Mouse (Mus musculus) myocyte (in vitro differentiated cells): Measurements from ENCODE around the gene Zdhhc1. TPM values are rescaled to one million over a fixed set of nuclear protein-coding genes. Genes with fewer than 3 reads are reported as not detected.

Experiments
- H3K27me3 ChIP-seq: one replicate; pipeline ENCODE4 v1.6.1; 2011; ENCODE audit not compliant: control insufficient read depth, insufficient read depth, insufficient read length
- H3K36me3 ChIP-seq: one replicate; pipeline ENCODE4 v1.6.1; 2011; ENCODE audit not compliant: control insufficient read depth, insufficient read depth
- H3K4me2 ChIP-seq: one replicate; pipeline ENCODE4 v1.6.1; 2011; ENCODE audit warnings: low read depth, control low read depth
- H3K4me3 ChIP-seq: one replicate; pipeline ENCODE4 v1.5.1; 2011; ENCODE audit warnings: mild to moderate bottlenecking, control low read depth, moderate library complexity
- H3K79me2 ChIP-seq: one replicate; pipeline ENCODE4 v1.6.1; 2011; ENCODE audit not compliant: control insufficient read depth, insufficient read depth
- H3ac ChIP-seq: one replicate; pipeline ENCODE4 v1.6.1; 2011; ENCODE audit not compliant: control insufficient read depth, insufficient read length
- CEBPB ChIP-seq: IDR thresholded peaks from 2 replicates; pipeline ENCODE4 v1.6.1; 2011; ENCODE audit warnings: mild to moderate bottlenecking, moderate library complexity; ENCODE audit not compliant: poor library complexity, insufficient read depth, severe bottlenecking
- E2F4 ChIP-seq: IDR thresholded peaks from one replicate; pipeline ENCODE4 v1.6.1; 2011; ENCODE audit warnings: mild to moderate bottlenecking, control low read depth, moderate library complexity; ENCODE audit not compliant: insufficient read depth
- MAX ChIP-seq: IDR thresholded peaks from one replicate; pipeline ENCODE4 v1.6.1; 2011; ENCODE audit warnings: low read depth, mild to moderate bottlenecking, control low read depth
- MYOD1 ChIP-seq, 3 experiments: IDR thresholded peaks; one replicate each; pipeline ENCODE4 v1.6.1; 2011; ENCODE audit warnings: control low read depth in 2 of 3, low read depth in 2 of 3, mild to moderate bottlenecking in 2 of 3, moderate library complexity in 1 of 3; ENCODE audit not compliant: insufficient read length in 2 of 3, control insufficient read depth in 1 of 3
- MYOG ChIP-seq, 3 experiments: IDR thresholded peaks; one replicate each; pipeline ENCODE4 v1.6.1; 2011; ENCODE audit warnings: control low read depth in 2 of 3, low read depth in 2 of 3, mild to moderate bottlenecking in 2 of 3; ENCODE audit not compliant: insufficient read length in 2 of 3, control insufficient read depth in 1 of 3, insufficient read depth in 1 of 3
- POLR2A ChIP-seq: IDR thresholded peaks from one replicate; pipeline ENCODE4 v1.6.1; 2011; ENCODE audit warnings: low read depth, mild to moderate bottlenecking, control low read depth, moderate library complexity; ENCODE audit not compliant: insufficient read length
- POLR2AphosphoS2 ChIP-seq: IDR thresholded peaks from one replicate; pipeline ENCODE4 v1.6.1; 2011; ENCODE audit warnings: low read depth, control low read depth; ENCODE audit not compliant: insufficient read length
- REST ChIP-seq: IDR thresholded peaks from one replicate; pipeline ENCODE4 v1.6.1; 2011; ENCODE audit warnings: mild to moderate bottlenecking, control low read depth, moderate library complexity; ENCODE audit not compliant: insufficient read depth, insufficient read length
- SRF ChIP-seq: IDR thresholded peaks from one replicate; pipeline ENCODE4 v1.6.1; 2011; ENCODE audit warnings: low read depth; ENCODE audit not compliant: control insufficient read depth, insufficient read length
- TCF12 ChIP-seq: IDR thresholded peaks from one replicate; pipeline ENCODE4 v1.6.1; 2011; ENCODE audit warnings: mild to moderate bottlenecking, control low read depth; ENCODE audit not compliant: poor library complexity, insufficient read depth, severe bottlenecking
- TCF3 ChIP-seq: IDR thresholded peaks from one replicate; pipeline ENCODE4 v1.6.1; 2011; ENCODE audit warnings: low read depth, control low read depth; ENCODE audit not compliant: insufficient read length
- USF1 ChIP-seq: IDR thresholded peaks from one replicate; pipeline ENCODE4 v1.6.1; 2011; ENCODE audit warnings: low read depth, mild to moderate bottlenecking, control low read depth, moderate library complexity
- polyA plus RNA-seq: library from polyadenylated mRNA; unstranded; fragments of >200 nt; fragmentation: generic; extraction: Trizol; gene quantifications from one replicate; pipeline ENCODE4 v1.2.1, GENCODE M21; 2012; ENCODE audit warnings: missing spikeins

Gene Zdhhc1
- polyA plus RNA-seq, 1 experiment = 17.3 TPM

GRCm38 (mm10) chr8:105533892-105534329 lies 37.2 kb upstream of the Zdhhc1 start:
- no peak for TF ChIP-seq CEBPB
- TF ChIP-seq MYOG (IDR thresholded peaks at IDR 0.05; ENCODE audit: control insufficient read depth in 1 of 3, insufficient read depth in 1 of 3, insufficient read length in 2 of 3, low read depth in 2 of 3) = peak in 2 of 3 experiments; percentile 40 to 51
- TF ChIP-seq E2F4 = no peak
- peak in 1 of 3 experiments; percentile 14 for TF ChIP-seq MYOD1 (IDR thresholded peaks at IDR 0.05; ENCODE audit: control insufficient read depth in 1 of 3, insufficient read length in 2 of 3, low read depth in 2 of 3)
- Histone ChIP-seq H3K4me3 (no peak overlapping the region), H3K79me2 (no peaks in the 10 kb centered on the region), H3ac (no peak overlapping the region), H3K36me3 (peaks cover 10% of the 10 kb centered on the region), H3K4me2 (peak overlapping the region; percentile 21), H3K27me3 (no peaks in the 10 kb centered on the region)

DNA sequence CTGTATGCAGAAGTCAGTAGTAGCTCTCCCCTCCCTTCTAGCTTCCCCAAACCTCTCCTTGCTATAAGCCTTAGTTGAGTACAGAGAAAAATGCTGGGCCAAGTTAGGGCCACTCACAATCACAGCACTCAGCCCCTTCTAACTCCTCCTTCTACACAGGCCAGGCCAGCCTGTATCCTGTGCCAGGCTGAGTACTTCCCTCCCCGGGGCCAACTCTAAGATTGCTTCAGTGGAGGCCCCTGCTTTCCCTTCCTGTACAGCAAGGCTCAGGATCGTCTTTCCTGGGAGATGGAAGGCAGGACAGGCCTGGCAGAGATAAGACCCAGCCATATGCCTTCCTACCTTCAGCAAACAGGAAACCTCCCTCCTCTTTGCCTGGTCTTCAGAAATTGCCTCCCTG lies 36.7 kb upstream of the Zdhhc1 start:
- Histone ChIP-seq H3K36me3 (peaks cover 7% of the 10 kb centered on the region), H3K4me2 (peak overlapping the region; percentile 21), H3K27me3 (no peaks in the 10 kb centered on the region), H3ac (no peak overlapping the region), H3K79me2 (no peaks in the 10 kb centered on the region), H3K4me3 (no peak overlapping the region)
- no peak for TF ChIP-seq TCF3
- TF ChIP-seq REST = no peak
- TF ChIP-seq CEBPB = no peak
- no peak for TF ChIP-seq SRF
- TF ChIP-seq POLR2AphosphoS2 = no peak
- TF ChIP-seq POLR2A = no peak
- no peak for TF ChIP-seq MYOD1 (IDR thresholded peaks at IDR 0.05; ENCODE audit: control insufficient read depth in 1 of 3, insufficient read length in 2 of 3, low read depth in 2 of 3)
- no peak for TF ChIP-seq TCF12
- no peak for TF ChIP-seq MYOG (IDR thresholded peaks at IDR 0.05; ENCODE audit: control insufficient read depth in 1 of 3, insufficient read depth in 1 of 3, insufficient read length in 2 of 3, low read depth in 2 of 3)
- TF ChIP-seq MAX = no peak
- TF ChIP-seq USF1 = no peak
- TF ChIP-seq E2F4 = no peak

DNA sequence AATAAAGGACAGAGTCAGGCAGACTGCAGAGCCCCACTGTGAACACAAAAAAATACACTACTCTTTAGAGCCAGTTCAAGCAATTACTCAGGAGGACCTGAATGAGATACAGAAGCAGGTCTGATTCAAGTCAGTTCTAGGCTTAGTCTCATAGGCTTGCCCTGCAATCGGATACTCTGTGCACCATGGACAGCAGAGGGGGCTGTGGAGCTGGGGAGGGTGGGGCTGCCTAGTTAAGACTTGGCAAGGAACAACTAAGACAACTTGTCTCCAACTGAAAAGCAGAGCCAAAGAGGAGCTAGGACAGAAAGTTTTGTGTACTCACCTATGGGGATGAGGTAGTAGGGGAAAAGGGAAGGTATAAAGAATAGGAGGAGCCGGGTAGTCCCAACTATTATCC lies 35.1 kb upstream of the Zdhhc1 start:
- Histone ChIP-seq H3K4me2 (no peak overlapping the region), H3K79me2 (no peaks in the 10 kb centered on the region), H3K4me3 (no peak overlapping the region), H3K36me3 (peaks cover 12% of the 10 kb centered on the region), H3ac (no peak overlapping the region), H3K27me3 (no peaks in the 10 kb centered on the region)
- TF ChIP-seq USF1 (no peak), REST (no peak), MYOD1 (IDR thresholded peaks at IDR 0.05; ENCODE audit: control insufficient read depth in 1 of 3, insufficient read length in 2 of 3, low read depth in 2 of 3) (no peak), POLR2A (no peak), MAX (no peak), MYOG (IDR thresholded peaks at IDR 0.05; ENCODE audit: control insufficient read depth in 1 of 3, insufficient read depth in 1 of 3, insufficient read length in 2 of 3, low read depth in 2 of 3) (no peak), TCF12 (no peak), POLR2AphosphoS2 (no peak), SRF (no peak), CEBPB (no peak), E2F4 (no peak), TCF3 (no peak)

- H3K4me2 ChIP-seq = no peak overlapping the region
- H3K79me2 ChIP-seq = no peaks in the 10 kb centered on the region
- H3ac ChIP-seq = no peak overlapping the region
- TF ChIP-seq TCF3 (no peak), POLR2A (no peak), TCF12 (no peak), MAX (no peak), SRF (no peak), MYOG (IDR thresholded peaks at IDR 0.05; ENCODE audit: control insufficient read depth in 1 of 3, insufficient read depth in 1 of 3, insufficient read length in 2 of 3, low read depth in 2 of 3) (no peak), CEBPB (no peak), MYOD1 (IDR thresholded peaks at IDR 0.05; ENCODE audit: control insufficient read depth in 1 of 3, insufficient read length in 2 of 3, low read depth in 2 of 3) (no peak), REST (no peak), E2F4 (no peak), POLR2AphosphoS2 (no peak), USF1 (no peak)
- H3K27me3 ChIP-seq = no peaks in the 10 kb centered on the region
- peaks cover 14% of the 10 kb centered on the region for H3K36me3 ChIP-seq
- H3K4me3 ChIP-seq = no peak overlapping the region
These were observed 32.6 kb upstream of the Zdhhc1 start for GRCm38 (mm10) chr8:105529271-105529670.

DNA sequence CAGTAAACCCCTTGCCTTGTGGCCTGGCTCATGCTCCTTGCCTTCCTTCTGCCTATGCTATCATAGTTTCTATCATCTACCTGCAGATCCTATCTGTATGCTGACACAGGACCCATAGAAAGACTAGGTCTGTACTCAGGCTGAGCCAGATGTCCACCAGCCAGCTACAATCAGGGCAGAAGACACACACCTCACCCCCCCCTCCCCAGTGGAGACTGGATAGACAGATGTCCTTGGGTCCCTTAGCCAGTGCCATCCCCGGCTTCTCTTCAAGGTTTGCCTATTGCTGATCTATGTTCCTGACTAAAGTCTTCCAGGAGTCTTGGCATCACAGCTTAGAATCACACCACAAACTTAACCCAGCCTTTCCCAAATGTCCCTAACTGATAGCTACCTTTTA lies 31.5 kb upstream of the Zdhhc1 start:
- peaks cover 14% of the 10 kb centered on the region for H3K36me3 ChIP-seq

More for the DNA sequence above, 31.5 kb upstream of the Zdhhc1 start:
- Histone ChIP-seq H3K4me3 (no peak overlapping the region), H3K27me3 (no peaks in the 10 kb centered on the region), H3K79me2 (no peaks in the 10 kb centered on the region), H3K4me2 (no peak overlapping the region), H3ac (no peak overlapping the region)
- TF ChIP-seq TCF3 (no peak), SRF (no peak), CEBPB (no peak), POLR2AphosphoS2 (no peak), TCF12 (no peak), MYOG (IDR thresholded peaks at IDR 0.05; ENCODE audit: control insufficient read depth in 1 of 3, insufficient read depth in 1 of 3, insufficient read length in 2 of 3, low read depth in 2 of 3) (no peak), MAX (no peak), MYOD1 (IDR thresholded peaks at IDR 0.05; ENCODE audit: control insufficient read depth in 1 of 3, insufficient read length in 2 of 3, low read depth in 2 of 3) (no peak), E2F4 (no peak), POLR2A (no peak), REST (no peak), USF1 (no peak)
